Mouse (Mus musculus): Measurements from ENCODE around the gene Gm45213.

GRCm38 (mm10) chr7:66036809-66037208, 6.6 kb upstream of the Gm45213 start:
- TF ChIP-seq HCFC1 (IDR thresholded peaks at IDR 0.05; ENCODE audit: borderline replicate concordance, insufficient read depth, low read length) (no peak), MAFK (IDR thresholded peaks at IDR 0.05; ENCODE audit: insufficient read depth, low read depth, low read length) (no peak)

Measured in ES-E14 (cell line).